Mouse (Mus musculus): ENCODE results near the gene Cdc42ep4. TPM values are rescaled to one million over a fixed set of nuclear protein-coding genes. Genes with fewer than 3 reads are reported as not detected.

Gene Cdc42ep4
- polyA plus RNA-seq, 1 experiment = 24.1 TPM

- Histone ChIP-seq H3K4me1 (ENCODE audit: control insufficient read depth, insufficient read depth, low read length) (peaks cover 1% of the 10 kb centered on the region; the same call in 1 of the 2 replicates), H3K4me3 (ENCODE audit: insufficient read depth, low read length) (no peak overlapping the region), H3K27ac (ENCODE audit: insufficient read depth, low read length) (no peak overlapping the region)
- no peak for TF ChIP-seq POLR2A (IDR thresholded peaks at IDR 0.05; ENCODE audit: low read depth, low read length)
These were observed 8.7 kb downstream of the Cdc42ep4 start for GRCm38 (mm10) chr11:113742998-113743397.

- Histone ChIP-seq H3K27ac (ENCODE audit: insufficient read depth, low read length) (no peak overlapping the region), H3K4me1 (ENCODE audit: control insufficient read depth, insufficient read depth, low read length) (peaks cover 3% of the 10 kb centered on the region; the same call in 1 of the 2 replicates), H3K4me3 (ENCODE audit: insufficient read depth, low read length) (no peak overlapping the region)
- no peak for TF ChIP-seq POLR2A (IDR thresholded peaks at IDR 0.05; ENCODE audit: low read depth, low read length)
- no peak for TF ChIP-seq CTCF (IDR thresholded peaks at IDR 0.05; ENCODE audit: borderline replicate concordance, insufficient read depth, low read length)
These were observed 11.6 kb downstream of the Cdc42ep4 start for GRCm38 (mm10) chr11:113740100-113740499.

- H3K4me3 ChIP-seq (ENCODE audit: insufficient read depth, low read length) = no peak overlapping the region
- no peak for TF ChIP-seq CTCF (IDR thresholded peaks at IDR 0.05; ENCODE audit: borderline replicate concordance, insufficient read depth, low read length)
- TF ChIP-seq POLR2A (IDR thresholded peaks at IDR 0.05; ENCODE audit: low read depth, low read length) = no peak
- no peak overlapping the region for H3K27ac ChIP-seq (ENCODE audit: insufficient read depth, low read length)
- peaks cover 11% of the 10 kb centered on the region; the same call in 1 of the 2 replicates for H3K4me1 ChIP-seq (ENCODE audit: control insufficient read depth, insufficient read depth, low read length)
These were observed 12.5 kb downstream of the Cdc42ep4 start for GRCm38 (mm10) chr11:113739213-113739612.

GRCm38 (mm10) chr11:113737912-113738311, 13.8 kb downstream of the Cdc42ep4 start:
- TF ChIP-seq POLR2A (IDR thresholded peaks at IDR 0.05; ENCODE audit: low read depth, low read length) = no peak
- no peak for TF ChIP-seq CTCF (IDR thresholded peaks at IDR 0.05; ENCODE audit: borderline replicate concordance, insufficient read depth, low read length)
- H3K4me3 ChIP-seq (ENCODE audit: insufficient read depth, low read length) = no peak overlapping the region
- H3K4me1 ChIP-seq (ENCODE audit: control insufficient read depth, insufficient read depth, low read length) = peaks cover 23% of the 10 kb centered on the region
- no peak overlapping the region for H3K27ac ChIP-seq (ENCODE audit: insufficient read depth, low read length)

GRCm38 (mm10) chr11:113737553-113737854, 14.2 kb downstream of the Cdc42ep4 start:
- Histone ChIP-seq H3K27ac (ENCODE audit: insufficient read depth, low read length) (no peak overlapping the region), H3K4me1 (ENCODE audit: control insufficient read depth, insufficient read depth, low read length) (peaks cover 27% of the 10 kb centered on the region), H3K4me3 (ENCODE audit: insufficient read depth, low read length) (no peak overlapping the region)
- TF ChIP-seq POLR2A (IDR thresholded peaks at IDR 0.05; ENCODE audit: low read depth, low read length) (no peak), CTCF (IDR thresholded peaks at IDR 0.05; ENCODE audit: borderline replicate concordance, insufficient read depth, low read length) (no peak)

GRCm38 (mm10) chr11:113736848-113737552, 14.7 kb downstream of the Cdc42ep4 start:
- H3K4me1 ChIP-seq (ENCODE audit: control insufficient read depth, insufficient read depth, low read length) = peaks cover 27% of the 10 kb centered on the region
- TF ChIP-seq POLR2A (IDR thresholded peaks at IDR 0.05; ENCODE audit: low read depth, low read length) = no peak
- TF ChIP-seq CTCF (IDR thresholded peaks at IDR 0.05; ENCODE audit: borderline replicate concordance, insufficient read depth, low read length) = no peak

GRCm38 (mm10) chr11:113735151-113735550, 16.5 kb downstream of the Cdc42ep4 start:
- TF ChIP-seq CTCF (IDR thresholded peaks at IDR 0.05; ENCODE audit: borderline replicate concordance, insufficient read depth, low read length) (no peak), POLR2A (IDR thresholded peaks at IDR 0.05; ENCODE audit: low read depth, low read length) (no peak)
- Histone ChIP-seq H3K27ac (ENCODE audit: insufficient read depth, low read length) (no peak overlapping the region), H3K4me1 (ENCODE audit: control insufficient read depth, insufficient read depth, low read length) (peaks cover 30% of the 10 kb centered on the region), H3K4me3 (ENCODE audit: insufficient read depth, low read length) (no peak overlapping the region)

More at GRCm38 (mm10) chr11:113736848-113737552, 14.7 kb downstream of the Cdc42ep4 start:
- Histone ChIP-seq H3K4me3 (ENCODE audit: insufficient read depth, low read length) (no peak overlapping the region), H3K27ac (ENCODE audit: insufficient read depth, low read length) (no peak overlapping the region)

- no peak overlapping the region; the same call in 1 of the 2 replicates for H3K27ac ChIP-seq (ENCODE audit: insufficient read depth, low read length)
- no peak for TF ChIP-seq CTCF (IDR thresholded peaks at IDR 0.05; ENCODE audit: borderline replicate concordance, insufficient read depth, low read length)
- TF ChIP-seq POLR2A (IDR thresholded peaks at IDR 0.05; ENCODE audit: low read depth, low read length) = no peak
- H3K4me1 ChIP-seq (ENCODE audit: control insufficient read depth, insufficient read depth, low read length) = peaks cover 36% of the 10 kb centered on the region
- no peak overlapping the region for H3K4me3 ChIP-seq (ENCODE audit: insufficient read depth, low read length)
These were observed 17.9 kb downstream of the Cdc42ep4 start for GRCm38 (mm10) chr11:113733631-113734364.

GRCm38 (mm10) chr11:113731945-113732612, 19.6 kb downstream of the Cdc42ep4 start:
- Histone ChIP-seq H3K4me1 (ENCODE audit: control insufficient read depth, insufficient read depth, low read length) (peaks cover 36% of the 10 kb centered on the region), H3K27ac (ENCODE audit: insufficient read depth, low read length) (no peak overlapping the region), H3K4me3 (ENCODE audit: insufficient read depth, low read length) (no peak overlapping the region)
- TF ChIP-seq POLR2A (IDR thresholded peaks at IDR 0.05; ENCODE audit: low read depth, low read length) (no peak), CTCF (IDR thresholded peaks at IDR 0.05; ENCODE audit: borderline replicate concordance, insufficient read depth, low read length) (no peak)

- Histone ChIP-seq H3K4me1 (ENCODE audit: control insufficient read depth, insufficient read depth, low read length) (peaks cover 36% of the 10 kb centered on the region), H3K4me3 (ENCODE audit: insufficient read depth, low read length) (no peak overlapping the region), H3K27ac (ENCODE audit: insufficient read depth, low read length) (no peak overlapping the region)
- TF ChIP-seq CTCF (IDR thresholded peaks at IDR 0.05; ENCODE audit: borderline replicate concordance, insufficient read depth, low read length) (no peak), POLR2A (IDR thresholded peaks at IDR 0.05; ENCODE audit: low read depth, low read length) (no peak)
These were observed 20.8 kb downstream of the Cdc42ep4 start for GRCm38 (mm10) chr11:113730879-113731278.

All from embryonic fibroblast, embryonic 13.5 days (primary cell).